Mouse (Mus musculus) spleen, adult 2 months (tissue): ENCODE results near the gene Auts2. TPM values are rescaled to one million over a fixed set of nuclear protein-coding genes. Genes with fewer than 3 reads are reported as not detected.

ENCODE experiments used
- DNase-seq, 2 experiments: peaks; one replicate each; pipeline versions ENCODE4 v3.0.0 to v3.0.0-alpha.2; 2012 to 2021; ENCODE audit warnings: low spot score in 2 of 2, low read depth in 1 of 2
- H3K27ac ChIP-seq: fragments of 200-500 bp; 2 replicates; pipeline ENCODE4 v1.5.1; 2012; ENCODE audit warnings: low read length, inconsistent platforms; ENCODE audit not compliant: insufficient read depth
- H3K27me3 ChIP-seq: fragments of 200-500 bp; 2 replicates; pipeline ENCODE4 v1.6.1; 2012; ENCODE audit warnings: mild to moderate bottlenecking, moderate library complexity, low read length, inconsistent platforms; ENCODE audit not compliant: control insufficient read depth, insufficient read depth
- H3K36me3 ChIP-seq: fragments of 200-500 bp; 2 replicates; pipeline ENCODE4 v1.6.1; 2012; ENCODE audit warnings: mild to moderate bottlenecking, low read length, inconsistent platforms; ENCODE audit not compliant: control insufficient read depth, insufficient read depth
- H3K4me1 ChIP-seq: fragments of 200-500 bp; 2 replicates; pipeline ENCODE4 v1.6.1; 2011; ENCODE audit warnings: inconsistent platforms; ENCODE audit not compliant: control insufficient read depth, insufficient read depth, insufficient read length
- H3K4me3 ChIP-seq: fragments of 200-500 bp; 2 replicates; pipeline ENCODE4 v1.5.1; 2011; ENCODE audit warnings: mild to moderate bottlenecking, inconsistent platforms; ENCODE audit not compliant: insufficient read depth, insufficient read length; ENCODE audit errors: extremely low read depth
- CTCF ChIP-seq: fragments of 200-500 bp; IDR thresholded peaks from 2 replicates; pipeline ENCODE4 v1.5.1; 2011; ENCODE audit warnings: mild to moderate bottlenecking, inconsistent platforms; ENCODE audit not compliant: insufficient read depth, insufficient read length, insufficient replicate concordance; ENCODE audit errors: extremely low read depth
- POLR2A ChIP-seq: fragments of 200-500 bp; IDR thresholded peaks from 2 replicates; pipeline ENCODE4 v1.6.1; 2011; ENCODE audit warnings: low read depth, low read length, inconsistent platforms
- WGBS: fragments of 180-500 bp; shearing (Covaris S2); methylation state at CpG from one replicate; pipeline ENCODE4 v1.1.7; 2018; 5-methylcytosine and 5-hydroxymethylcytosine counted together
- polyA plus RNA-seq: library from polyadenylated mRNA; depleted of rRNA; stranded (reverse); fragments of >200 nt; gene quantifications from 2 replicates; pipeline ENCODE4 v1.2.3, GENCODE M21; 2012

The Auts2 gene
- polyA plus RNA-seq, 1 experiment: 1.3 TPM

DNA sequence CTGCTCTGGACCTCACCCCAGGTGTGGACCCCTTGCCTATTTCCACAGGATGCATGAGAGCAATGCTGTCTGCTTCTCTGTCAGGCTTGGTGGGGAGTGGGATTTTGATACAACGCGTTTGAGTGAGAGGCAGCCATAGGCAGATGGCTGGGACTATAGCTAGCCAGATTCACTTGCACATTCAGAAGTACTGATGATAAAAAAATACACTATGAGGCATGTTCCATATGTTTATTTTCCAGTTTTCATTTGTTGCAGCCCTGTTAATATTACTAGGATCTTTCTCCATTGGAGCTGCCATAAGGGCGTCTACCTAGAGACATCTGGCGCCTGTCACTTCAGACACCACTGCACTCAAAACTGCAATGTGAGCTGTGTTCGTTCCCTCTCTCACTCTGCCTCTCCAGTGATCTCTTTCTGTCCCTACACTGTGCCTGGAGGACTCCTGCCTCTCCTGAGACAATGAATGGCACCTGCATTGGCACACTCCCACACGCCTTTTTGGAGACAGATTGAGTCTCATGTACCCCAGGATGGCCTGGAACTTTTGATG is 840.2 kb downstream of the Auts2 start:
- WGBS: 90% methylated on average over 6 of the region's 6 CpGs
- no peaks in the 10 kb centered on the region for H3K36me3 ChIP-seq
- H3K27me3 ChIP-seq: no peaks in the 10 kb centered on the region
- H3K4me3 ChIP-seq: no peak overlapping the region
- no peaks in the 10 kb centered on the region for H3K4me1 ChIP-seq
- no peak for DNase-seq
- no peak overlapping the region for H3K27ac ChIP-seq
- no peak for TF ChIP-seq CTCF
- no peak for TF ChIP-seq POLR2A

DNA sequence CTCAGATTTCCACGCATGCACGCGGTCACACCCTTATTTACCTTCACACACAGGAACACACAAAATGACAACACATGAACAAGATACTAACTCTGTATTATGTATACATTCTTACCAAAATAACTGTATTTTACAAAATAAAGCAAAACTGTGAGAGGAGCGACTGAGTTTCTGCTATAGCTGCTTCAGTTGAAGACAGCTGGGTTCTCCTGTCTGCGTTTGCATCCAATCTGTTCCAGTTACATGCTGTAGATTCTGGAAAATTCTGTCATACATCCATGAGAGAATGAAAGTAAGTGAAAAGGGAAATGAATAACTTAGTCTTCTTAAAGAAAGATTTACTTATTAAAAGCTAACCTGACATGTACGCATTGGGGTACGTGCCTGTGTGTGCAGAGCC is 844.2 kb downstream of the Auts2 start:
- DNase-seq: no peak
- H3K4me1 ChIP-seq: no peaks in the 10 kb centered on the region
- no peak overlapping the region for H3K4me3 ChIP-seq
- H3K27ac ChIP-seq: no peak overlapping the region
- H3K36me3 ChIP-seq: no peaks in the 10 kb centered on the region
- TF ChIP-seq POLR2A: no peak
- TF ChIP-seq CTCF: no peak
- 94% methylated on average over 7 of the region's 7 CpGs for WGBS
- no peaks in the 10 kb centered on the region for H3K27me3 ChIP-seq

- no peak overlapping the region for H3K27ac ChIP-seq
- DNase-seq: no peak
- H3K4me1 ChIP-seq: no peaks in the 10 kb centered on the region
- no peaks in the 10 kb centered on the region for H3K27me3 ChIP-seq
- H3K4me3 ChIP-seq: no peak overlapping the region
- 81% methylated on average over 1 of the region's 1 CpGs for WGBS
- no peaks in the 10 kb centered on the region for H3K36me3 ChIP-seq
- TF ChIP-seq POLR2A (no peak), CTCF (no peak)
Observed at GRCm38 (mm10) chr5:131690781-131691180, 852.4 kb downstream of the Auts2 start.

DNA sequence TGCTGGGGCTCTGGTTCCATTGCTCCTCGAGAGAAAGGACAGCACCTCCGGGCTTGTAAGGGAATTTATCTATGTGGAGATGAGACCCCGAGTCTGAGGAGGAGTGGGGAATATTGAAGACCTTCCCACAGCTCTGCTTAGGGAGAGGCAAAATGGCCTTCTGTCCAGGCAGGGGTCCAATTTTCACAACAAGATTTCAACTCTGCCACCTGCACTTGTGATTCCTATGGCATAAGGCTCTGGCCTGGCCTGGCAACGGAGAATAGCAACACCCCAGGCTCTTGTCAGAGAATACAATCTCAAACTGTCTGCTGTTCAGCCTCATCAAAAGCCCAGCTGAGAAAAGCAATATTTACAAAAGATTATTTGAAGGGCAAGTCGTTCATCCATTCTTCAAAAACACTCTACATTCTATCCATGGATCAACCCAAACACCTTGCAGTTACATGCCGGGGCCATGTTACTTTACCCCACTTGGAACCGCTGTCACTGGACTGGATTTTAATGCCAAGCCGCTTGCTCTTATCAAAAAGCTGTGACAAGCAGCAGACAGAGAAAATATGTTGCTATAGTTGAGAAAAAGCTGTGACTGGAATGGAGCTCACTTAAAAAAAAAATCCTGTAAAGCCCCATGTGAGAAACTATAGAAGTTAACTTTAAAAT is 856.1 kb downstream of the Auts2 start:
- WGBS: 86% methylated on average over 8 of the region's 8 CpGs
- Histone ChIP-seq H3K36me3 (no peaks in the 10 kb centered on the region), H3K4me3 (no peak overlapping the region), H3K4me1 (no peaks in the 10 kb centered on the region), H3K27me3 (no peaks in the 10 kb centered on the region), H3K27ac (no peak overlapping the region)
- DNase-seq: no peak
- TF ChIP-seq CTCF (no peak), POLR2A (no peak)

- no peaks in the 10 kb centered on the region for H3K36me3 ChIP-seq
- DNase-seq: no peak
- no peaks in the 10 kb centered on the region for H3K4me1 ChIP-seq
- H3K27me3 ChIP-seq: no peaks in the 10 kb centered on the region
- 86% methylated on average over 12 of the region's 12 CpGs for WGBS
- TF ChIP-seq POLR2A (no peak), CTCF (no peak)
- H3K27ac ChIP-seq: no peak overlapping the region
- no peak overlapping the region for H3K4me3 ChIP-seq
Observed at GRCm38 (mm10) chr5:131680127-131680845, 862.9 kb downstream of the Auts2 start.

DNA sequence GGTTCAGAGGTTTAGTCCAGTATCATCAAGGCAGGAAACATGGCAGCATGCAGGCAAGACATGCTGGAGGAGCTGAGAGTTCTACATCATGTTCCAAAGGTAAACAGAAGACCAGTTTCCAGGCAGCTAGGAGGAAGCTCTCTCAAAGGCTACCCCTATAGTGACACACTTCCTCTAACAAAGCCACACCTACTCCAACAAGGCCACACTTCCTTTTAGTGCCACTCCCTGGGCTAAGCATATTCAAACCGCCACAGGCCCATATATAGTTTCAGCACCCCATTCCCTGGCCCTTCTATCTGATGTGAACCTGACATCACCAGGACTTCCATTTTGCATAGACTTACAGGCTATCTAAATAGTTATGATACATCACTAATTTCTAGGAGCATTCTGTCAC is 863.6 kb downstream of the Auts2 start:
- no peak for DNase-seq
- no peak overlapping the region for H3K4me3 ChIP-seq
- H3K36me3 ChIP-seq: no peaks in the 10 kb centered on the region
- 79% methylated on average over 1 of the region's 1 CpGs for WGBS
- no peaks in the 10 kb centered on the region for H3K4me1 ChIP-seq
- H3K27ac ChIP-seq: no peak overlapping the region
- H3K27me3 ChIP-seq: no peaks in the 10 kb centered on the region
- TF ChIP-seq POLR2A: no peak
- TF ChIP-seq CTCF: no peak

DNA sequence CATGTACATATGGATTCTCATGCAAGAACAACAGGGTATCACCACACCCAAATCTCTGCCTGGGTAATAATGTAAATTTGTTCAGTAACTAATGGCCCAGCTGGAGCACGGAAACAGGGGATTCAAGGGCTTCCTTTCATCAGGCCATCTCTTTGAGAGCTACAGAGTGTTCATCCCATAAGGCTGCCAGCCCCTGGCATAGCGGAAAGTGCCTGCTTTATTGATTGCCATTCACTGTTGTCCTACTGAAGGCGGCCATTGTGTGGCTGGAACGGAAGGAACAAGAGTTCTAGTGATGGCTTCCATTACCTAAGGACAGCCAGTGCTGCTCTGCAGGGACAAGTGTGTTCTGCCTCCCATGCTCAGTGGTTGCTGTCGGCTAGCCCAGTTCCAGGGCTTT is 865.6 kb downstream of the Auts2 start:
- DNase-seq: no peak
- WGBS: 88% methylated on average over 5 of the region's 5 CpGs

More for the DNA sequence above, 865.6 kb downstream of the Auts2 start:
- Histone ChIP-seq H3K36me3 (no peaks in the 10 kb centered on the region), H3K27ac (no peak overlapping the region), H3K4me3 (no peak overlapping the region), H3K27me3 (no peaks in the 10 kb centered on the region), H3K4me1 (no peaks in the 10 kb centered on the region)
- TF ChIP-seq CTCF (no peak), POLR2A (no peak)
